Mouse (Mus musculus) CD8-positive naive resting alpha-beta T cell, adult 57 days (primary cell): ENCODE measurements around the gene Fbxw4. TPM values are rescaled to one million over a fixed set of nuclear protein-coding genes. Genes with fewer than 3 reads are reported as not detected.

Experiments used
- total RNA-seq: library from RNA; stranded (reverse); gene quantifications from one replicate; pipeline ENCODE4 v1.2.4, GENCODE M21; 2023

The Fbxw4 gene
- total RNA-seq, result 63.1 TPM

GRCm38 (mm10) chr19:45659738-45660502 is at the start of gene Fbxw4:
TSS of gene Fbxw4 (minus strand) at chr19:45660312.

GRCm38 (mm10) chr19:45560153-45560890 is 99.8 kb downstream of the Fbxw4 start, which contains the start of the genes Poll and Gm17018:
TSS of gene Poll (minus strand) at chr19:45560531.
TSS of gene Gm17018 (plus strand) at chr19:45560615.

Other genes with a start within 250 kb of the Fbxw4 start
- gene Poll, start 99.8 kb downstream of the Fbxw4 start, total RNA-seq, result 9.0 TPM
- 23.8 TPM for gene Gm17018, start 99.7 kb downstream of the Fbxw4 start, total RNA-seq
- gene Fgf8, start 82.6 kb upstream of the Fbxw4 start, total RNA-seq, result not detected
- gene Npm3, start 89.3 kb upstream of the Fbxw4 start, total RNA-seq, result 62.4 TPM
- gene Mgea5, start 123.5 kb upstream of the Fbxw4 start, total RNA-seq, result 322 TPM
- gene Kcnip2, start 155.7 kb upstream of the Fbxw4 start, total RNA-seq, result 8.0 TPM